In the genomic region with DNA sequence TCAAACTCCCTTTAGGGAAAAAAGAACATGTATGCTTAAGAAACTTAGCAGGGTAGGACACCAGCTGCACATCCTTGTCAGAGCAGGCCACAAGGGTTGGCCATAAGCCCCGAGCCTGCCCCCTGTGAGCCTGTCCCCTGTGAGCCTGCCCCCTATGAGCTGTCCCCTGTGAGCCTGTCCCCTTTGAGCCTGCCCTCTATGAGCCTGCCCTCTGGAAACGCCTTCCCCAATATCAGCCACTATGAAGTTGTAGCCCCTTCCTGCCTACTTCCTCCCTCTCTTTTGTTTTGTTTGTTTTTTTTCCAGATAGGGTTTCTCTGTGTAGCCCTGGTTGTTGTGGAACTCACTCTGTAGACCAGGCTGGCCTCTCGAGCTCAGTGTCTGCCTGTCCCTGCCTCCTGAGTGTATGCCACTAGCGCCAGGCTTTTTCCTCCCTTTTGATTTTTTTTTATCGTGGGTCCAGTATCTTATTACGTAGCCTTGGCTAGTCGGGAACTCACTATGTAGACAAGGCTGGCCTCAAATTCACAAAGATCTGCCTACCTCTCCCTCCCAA, we compare ENCODE assay signal across 25 mouse cellular contexts. TPM values are rescaled to one million over a fixed set of nuclear protein-coding genes. Genes with fewer than 3 reads are reported as not detected.
DNase-seq lines count a peak whose midpoint lies in the region; ATAC-seq and TF ChIP-seq lines count a peak whose summit lies in the region.
"Had no signal": no experiment of that assay in that cellular context is flagged by ENCODE, and none has a peak within 500 bp of the region (broad histone marks: within the 10 kb centered on the region; RNA-seq: fewer than 3 reads in every experiment).

No protein-coding gene starts in this region.

- peak; percentile 25; the same call in 1 of the 2 replicates for ATAC-seq in heart, postnatal 0 days (ENCODE audit: insufficient read depth, low read depth)
- ATAC-seq in neural tube, embryonic 11.5 days (ENCODE audit: insufficient read depth, low FRiP score, low TSS enrichment), result no peak
- ATAC-seq: CD4-positive, CD25-positive, alpha-beta regulatory T cell, adult 4 months; forebrain, embryonic 15.5 days; inflammation-experienced regulatory T-cells, adult 6 months; midbrain, embryonic 13.5 days had no signal

- TF ChIP-seq CTCF in heart, postnatal 0 days (IDR thresholded peaks at IDR 0.05; ENCODE audit: low read depth), result no peak

- H3K36me3 ChIP-seq in heart, embryonic 10.5 days, result peaks cover 10% of the 10 kb centered on the region
- H3K36me3 ChIP-seq in heart, postnatal 0 days (replicated peaks; ENCODE audit: control insufficient read depth, insufficient read depth, low read length), result peaks cover 9% of the 10 kb centered on the region
- no peaks in the 10 kb centered on the region; the same call in 1 of the 2 replicates for H3K36me3 ChIP-seq in neural tube, embryonic 11.5 days (ENCODE audit: control insufficient read depth, insufficient read depth, low read length)
- peaks cover 8% of the 10 kb centered on the region for H3K36me3 ChIP-seq in myocyte (ENCODE audit: control insufficient read depth, insufficient read depth)

- TF ChIP-seq POLR2A in myocyte (IDR thresholded peaks at IDR 0.05; ENCODE audit: insufficient read length, low read depth), result no peak

- H3K27me3 ChIP-seq in heart, embryonic 10.5 days (ENCODE audit: insufficient read depth, poor library complexity, severe bottlenecking), result no peaks in the 10 kb centered on the region
- H3K27me3 ChIP-seq in heart, postnatal 0 days (ENCODE audit: control insufficient read depth, insufficient read depth, low read length), result no peaks in the 10 kb centered on the region
- H3K27me3 ChIP-seq in neural tube, embryonic 11.5 days (ENCODE audit: control insufficient read depth, insufficient read depth, low read length), result no peaks in the 10 kb centered on the region
- H3K27me3 ChIP-seq in myocyte (ENCODE audit: control insufficient read depth, insufficient read depth, insufficient read length), result no peaks in the 10 kb centered on the region
- H3K27me3 ChIP-seq: forebrain, embryonic 15.5 days; hindbrain, embryonic 15.5 days; midbrain, embryonic 13.5 days had no signal

- H3K27ac ChIP-seq in heart, embryonic 10.5 days, result peak overlapping the region; percentile 57; the same call in 1 of the 2 replicates
- H3K27ac ChIP-seq in heart, postnatal 0 days (ENCODE audit: low read depth), result no peak overlapping the region
- H3K27ac ChIP-seq in neural tube, embryonic 11.5 days (ENCODE audit: low read depth, low read length), result no peak overlapping the region
- H3K27ac ChIP-seq: forebrain, embryonic 15.5 days; hindbrain, embryonic 10.5 days; hindbrain, embryonic 15.5 days; midbrain, embryonic 13.5 days; stomach, postnatal 0 days had no signal

- TF ChIP-seq EP300 in heart, postnatal 0 days (IDR thresholded peaks at IDR 0.05; ENCODE audit: low read depth), result no peak

- H3ac ChIP-seq in myocyte (ENCODE audit: control insufficient read depth, insufficient read length), result no peak overlapping the region

- 54% methylated on average over 7 of the region's 7 CpGs for WGBS in heart, embryonic 10.5 days
- 65% methylated on average over 7 of the region's 7 CpGs for WGBS in heart, postnatal 0 days
- 71% methylated on average over 7 of the region's 7 CpGs for WGBS in neural tube, embryonic 11.5 days

- H3K4me3 ChIP-seq in heart, embryonic 10.5 days, result no peak overlapping the region
- H3K4me3 ChIP-seq in heart, postnatal 0 days (ENCODE audit: low read depth, low read length), result no peak overlapping the region
- H3K4me3 ChIP-seq in neural tube, embryonic 11.5 days (ENCODE audit: low read depth, low read length), result no peak overlapping the region
- no peak overlapping the region for H3K4me3 ChIP-seq in myocyte
- H3K4me3 ChIP-seq: forebrain, embryonic 15.5 days; hindbrain, embryonic 10.5 days; hindbrain, embryonic 15.5 days; midbrain, embryonic 13.5 days had no signal

- H3K4me1 ChIP-seq in heart, embryonic 10.5 days, result peaks cover 74% of the 10 kb centered on the region
- no peaks in the 10 kb centered on the region for H3K4me1 ChIP-seq in heart, postnatal 0 days (ENCODE audit: control insufficient read depth, insufficient read depth)
- H3K4me1 ChIP-seq in neural tube, embryonic 11.5 days (ENCODE audit: control insufficient read depth, insufficient read depth, low read length), result peaks cover 13% of the 10 kb centered on the region

- H3K9ac ChIP-seq in heart, postnatal 0 days (replicated peaks; ENCODE audit: low read depth, low read length), result no peak overlapping the region
- no peak overlapping the region for H3K9ac ChIP-seq in neural tube, embryonic 11.5 days (ENCODE audit: low read length)
- H3K9ac ChIP-seq: forebrain, embryonic 15.5 days; hindbrain, embryonic 15.5 days; lung, embryonic 14.5 days; midbrain, embryonic 13.5 days had no signal

- DNase-seq in heart, embryonic 10.5 days (ENCODE audit: low spot score), result no peak
- DNase-seq in heart, postnatal 25 days (ENCODE audit: low spot score), result no peak
- DNase-seq in heart, postnatal 0 days (ENCODE audit: low spot score), result no peak
- no peak for DNase-seq in heart, adult 9 months (ENCODE audit: low spot score in 2 of 2)
- peak; percentile 4 for DNase-seq in neural tube, embryonic 11.5 days (ENCODE audit: low spot score)
- no peak for DNase-seq in neural tube, embryonic 10.5 days (ENCODE audit: extremely low spot score, low spot score)
- no peak for DNase-seq in urinary bladder, postnatal 25 days (ENCODE audit: low spot score)
- DNase-seq: adrenal gland, postnatal 25 days; cerebellum, adult 11-12 months; cerebellum, postnatal 14 days; kidney, adult 11 months; kidney, postnatal 25 days; lung, embryonic 14.5 days; lung, postnatal 14 days; right cerebral cortex, postnatal 25 days; thymus, adult 2 months; thymus, postnatal 36 days had no signal

- intact Hi-C loops in heart, postnatal 25 days (cut with DNase I), result no loop called here

- H3K9me3 ChIP-seq in heart, embryonic 10.5 days, result no peaks in the 10 kb centered on the region
- H3K9me3 ChIP-seq in heart, postnatal 0 days (replicated peaks; ENCODE audit: control insufficient read depth, low read length), result no peaks in the 10 kb centered on the region
- H3K9me3 ChIP-seq in neural tube, embryonic 11.5 days (ENCODE audit: control insufficient read depth, low read length), result no peaks in the 10 kb centered on the region
- H3K9me3 ChIP-seq: forebrain, embryonic 15.5 days; hindbrain, embryonic 10.5 days; hindbrain, embryonic 15.5 days; midbrain, embryonic 13.5 days had no signal

- H3K79me2 ChIP-seq in myocyte (ENCODE audit: control insufficient read depth, insufficient read depth), result no peaks in the 10 kb centered on the region

- H3K4me2 ChIP-seq in heart, postnatal 0 days (ENCODE audit: low read depth, low read length), result no peak overlapping the region
- no peak overlapping the region for H3K4me2 ChIP-seq in neural tube, embryonic 11.5 days (ENCODE audit: low read depth)
- peak overlapping the region; percentile 30 for H3K4me2 ChIP-seq in myocyte (ENCODE audit: low read depth)
- H3K4me2 ChIP-seq: forebrain, embryonic 15.5 days; hindbrain, embryonic 15.5 days; lung, embryonic 14.5 days; midbrain, embryonic 13.5 days had no signal

TF ChIP-seq in myocyte, 11 proteins besides CTCF, POLR2A, EP300 and RAD21 (continues in another document):
- no peak for TF ChIP-seq USF1 (IDR thresholded peaks at IDR 0.05; ENCODE audit: low read depth)
- no peak for TF ChIP-seq POLR2AphosphoS2 (IDR thresholded peaks at IDR 0.05; ENCODE audit: insufficient read length, low read depth)
- TF ChIP-seq CEBPB (IDR thresholded peaks at IDR 0.05; ENCODE audit: insufficient read depth, poor library complexity, severe bottlenecking), result no peak
- TF ChIP-seq E2F4 (IDR thresholded peaks at IDR 0.05; ENCODE audit: insufficient read depth), result no peak

RNA-seq across cellular contexts. Expression of gene Unc13d, which starts 3.2 kb away (rescaled TPM):
- polyA plus RNA-seq in heart, embryonic 10.5 days (2016; fragmentation: Nextera tagmentation; extraction: Ambion mirVana), result 6.1 and 7.2 TPM in 2 replicates
- total RNA-seq in heart, postnatal 25 days (2021), result 1 to 10 TPM in 1 of 2 experiments, under 1 TPM in 1; 0.75 to 1.0 TPM
- 0.27 and 2.7 TPM in 2 replicates for total RNA-seq in heart, postnatal 0 days (2014; rRNA removed; ENCODE audit: low replicate concordance)
- polyA plus RNA-seq in heart, postnatal 0 days (2015; fragmentation: Nextera tagmentation; extraction: Ambion mirVana), result 0.42 and 0.47 TPM in 2 replicates
- 1.3 and 1.5 TPM in 2 replicates for polyA plus RNA-seq in neural tube, embryonic 11.5 days (2014; fragmentation: Nextera tagmentation; extraction: Ambion mirVana)
- polyA plus RNA-seq in myocyte (2012; fragmentation: generic; extraction: Trizol), result 9.1 TPM

RNA-seq across cellular contexts. Expression of gene Wbp2, which starts 12.3 kb away (rescaled TPM):
- polyA plus RNA-seq in heart, embryonic 10.5 days (2016; fragmentation: Nextera tagmentation; extraction: Ambion mirVana), result 122 and 158 TPM in 2 replicates
- total RNA-seq in heart, postnatal 25 days (2021), result 10 to 100 TPM; 80.1 to 92.2 TPM
- 113 and 120 TPM in 2 replicates for total RNA-seq in heart, postnatal 0 days (2014; rRNA removed; ENCODE audit: low replicate concordance)
- polyA plus RNA-seq in heart, postnatal 0 days (2015; fragmentation: Nextera tagmentation; extraction: Ambion mirVana), result 106 and 117 TPM in 2 replicates
- 95.3 and 105 TPM in 2 replicates for polyA plus RNA-seq in neural tube, embryonic 11.5 days (2014; fragmentation: Nextera tagmentation; extraction: Ambion mirVana)
- 156 TPM for polyA plus RNA-seq in myocyte (2012; fragmentation: generic; extraction: Trizol)

RNA-seq across cellular contexts. Expression of gene Unk, which starts 44.4 kb away (rescaled TPM):
- polyA plus RNA-seq in heart, embryonic 10.5 days (2016; fragmentation: Nextera tagmentation; extraction: Ambion mirVana), result 33.3 and 37.1 TPM in 2 replicates
- 1 to 10 TPM; 8.4 to 9.0 TPM for total RNA-seq in heart, postnatal 25 days (2021)
- 23.1 and 26.1 TPM in 2 replicates for total RNA-seq in heart, postnatal 0 days (2014; rRNA removed; ENCODE audit: low replicate concordance)
- 8.4 and 9.5 TPM in 2 replicates for polyA plus RNA-seq in heart, postnatal 0 days (2015; fragmentation: Nextera tagmentation; extraction: Ambion mirVana)
- polyA plus RNA-seq in neural tube, embryonic 11.5 days (2014; fragmentation: Nextera tagmentation; extraction: Ambion mirVana), result 30.3 and 34.4 TPM in 2 replicates
- 15.3 TPM for polyA plus RNA-seq in myocyte (2012; fragmentation: generic; extraction: Trizol)

RNA-seq across cellular contexts. Expression of gene H3f3b, which starts 46.8 kb away (rescaled TPM):
- polyA plus RNA-seq in heart, embryonic 10.5 days (2016; fragmentation: Nextera tagmentation; extraction: Ambion mirVana), result 684 and 1,078 TPM in 2 replicates
- total RNA-seq in heart, postnatal 25 days (2021), result 100 to 1,000 TPM; 128 to 130 TPM
- 365 and 410 TPM in 2 replicates for total RNA-seq in heart, postnatal 0 days (2014; rRNA removed; ENCODE audit: low replicate concordance)
- polyA plus RNA-seq in heart, postnatal 0 days (2015; fragmentation: Nextera tagmentation; extraction: Ambion mirVana), result 518 and 561 TPM in 2 replicates
- 1,827 and 1,865 TPM in 2 replicates for polyA plus RNA-seq in neural tube, embryonic 11.5 days (2014; fragmentation: Nextera tagmentation; extraction: Ambion mirVana)
- 502 TPM for polyA plus RNA-seq in myocyte (2012; fragmentation: generic; extraction: Trizol)

RNA-seq across cellular contexts. Expression of gene Trim47, which starts 52.5 kb away (rescaled TPM):
- 25.9 and 38.7 TPM in 2 replicates for polyA plus RNA-seq in heart, embryonic 10.5 days (2016; fragmentation: Nextera tagmentation; extraction: Ambion mirVana)
- 10 to 100 TPM; 27.0 to 37.6 TPM for total RNA-seq in heart, postnatal 25 days (2021)
- total RNA-seq in heart, postnatal 0 days (2014; rRNA removed; ENCODE audit: low replicate concordance), result 89.0 and 104 TPM in 2 replicates
- polyA plus RNA-seq in heart, postnatal 0 days (2015; fragmentation: Nextera tagmentation; extraction: Ambion mirVana), result 42.8 and 43.9 TPM in 2 replicates
- polyA plus RNA-seq in neural tube, embryonic 11.5 days (2014; fragmentation: Nextera tagmentation; extraction: Ambion mirVana), result 3.2 and 3.3 TPM in 2 replicates
- 101 TPM for polyA plus RNA-seq in myocyte (2012; fragmentation: generic; extraction: Trizol)
- polyA plus RNA-seq: CD4-positive, CD25-positive, alpha-beta regulatory T cell, adult 4 months had no signal
